Mouse (Mus musculus) liver, embryonic 11.5 days (tissue): Measurements from ENCODE around the gene Zw10. TPM values are rescaled to one million over a fixed set of nuclear protein-coding genes. Genes with fewer than 3 reads are reported as not detected.
A peak's percentile ranks its signal among the peaks of the same experiment; 100 is the strongest.

Experiments
- ATAC-seq: fragments of 200-750 bp; cut with Nextera tagmentation; replicated peaks from 2 replicates; pipeline ENCODE4 v1.8.0; 2017; ENCODE audit warnings: moderate number of reproducible peaks, mild to moderate bottlenecking, moderate TSS enrichment, moderate library complexity; ENCODE audit not compliant: low FRiP score
- DNase-seq: peaks from one replicate; pipeline ENCODE4 v3.0.0-alpha.2; 2017; ENCODE audit warnings: low spot score
- H3K27ac ChIP-seq: fragments of 300-500 bp; sonication (generic); 2 replicates; pipeline ENCODE4 v1.5.1; 2014; ENCODE audit warnings: mild to moderate bottlenecking, low read depth, low read length, control low read depth
- H3K27me3 ChIP-seq: fragments of 300-500 bp; sonication (generic); replicated peaks from 2 replicates; pipeline ENCODE4 v1.6.1; 2014; ENCODE audit warnings: low read length, mixed read lengths; ENCODE audit not compliant: control insufficient read depth, insufficient read depth
- H3K36me3 ChIP-seq: fragments of 300-500 bp; sonication (generic); 2 replicates; pipeline ENCODE4 v1.6.1; 2014; ENCODE audit warnings: mild to moderate bottlenecking, low read length, moderate library complexity, mixed read lengths; ENCODE audit not compliant: control insufficient read depth, insufficient read depth
- H3K4me1 ChIP-seq: fragments of 300-500 bp; sonication (generic); replicated peaks from 2 replicates; pipeline ENCODE4 v1.6.1; 2014; ENCODE audit warnings: low read length, mixed read lengths; ENCODE audit not compliant: control insufficient read depth, insufficient read depth
- H3K4me2 ChIP-seq: fragments of 300-500 bp; sonication (generic); 2 replicates; pipeline ENCODE4 v1.6.1; 2014; ENCODE audit warnings: mild to moderate bottlenecking, control low read depth, moderate library complexity
- H3K4me3 ChIP-seq: fragments of 300-500 bp; sonication (generic); 2 replicates; pipeline ENCODE4 v1.5.1; 2014; ENCODE audit warnings: low read depth, low read length, control low read depth
- H3K9ac ChIP-seq: fragments of 300-500 bp; sonication (generic); 2 replicates; pipeline ENCODE4 v1.6.1; 2014; ENCODE audit warnings: low read depth, low read length, control low read depth
- H3K9me3 ChIP-seq: fragments of 300-500 bp; sonication (generic); 2 replicates; pipeline ENCODE4 v1.6.1; 2016; ENCODE audit warnings: low read length, inconsistent platforms, mixed read lengths; ENCODE audit not compliant: control insufficient read depth
- WGBS: fragments of 180-500 bp; shearing (Covaris S2); extraction: QIAGEN DNeasy Blood & Tissue Kit; methylation state at CpG from one replicate; pipeline ENCODE4 v1.1.7; 2014; 5-methylcytosine and 5-hydroxymethylcytosine counted together
- polyA plus RNA-seq: library from polyadenylated mRNA; unstranded; fragments of >200 nt; fragmentation: Nextera tagmentation; extraction: Ambion mirVana; gene quantifications from 2 replicates; pipeline ENCODE4 v1.2.1, GENCODE M21; 2014

Zw10 gene
- polyA plus RNA-seq, 1 experiment from 2014 or later: 40.0 TPM

DNA sequence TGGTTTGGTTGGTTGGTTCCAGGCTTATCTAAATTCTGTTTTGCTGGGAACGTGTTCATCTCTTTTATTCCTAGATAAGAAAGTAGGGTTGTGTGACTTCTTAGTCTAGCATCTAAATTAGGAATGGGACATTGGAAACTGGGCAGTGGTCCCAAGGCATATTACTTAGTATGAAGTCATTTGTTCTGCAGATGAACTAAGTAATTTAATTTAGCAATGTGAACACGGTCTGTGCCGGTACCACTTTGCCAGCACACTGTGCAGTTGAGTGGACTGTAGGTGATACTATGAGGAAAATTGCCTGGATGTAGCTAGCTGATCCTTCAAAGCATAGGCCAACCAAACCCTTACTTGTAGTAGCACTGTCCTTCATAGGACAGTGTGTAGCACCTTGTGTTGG lies 21.4 kb downstream of the Zw10 start:
- Histone ChIP-seq H3K4me2 (no peak overlapping the region), H3K4me1 (no peaks in the 10 kb centered on the region), H3K27ac (no peak overlapping the region), H3K27me3 (no peaks in the 10 kb centered on the region), H3K4me3 (no peak overlapping the region), H3K9ac (no peak overlapping the region), H3K9me3 (no peaks in the 10 kb centered on the region), H3K36me3 (peaks cover 32% of the 10 kb centered on the region)
- ATAC-seq: no peak
- 89% methylated on average over 3 of the region's 3 CpGs for WGBS
- DNase-seq: no peak

DNA sequence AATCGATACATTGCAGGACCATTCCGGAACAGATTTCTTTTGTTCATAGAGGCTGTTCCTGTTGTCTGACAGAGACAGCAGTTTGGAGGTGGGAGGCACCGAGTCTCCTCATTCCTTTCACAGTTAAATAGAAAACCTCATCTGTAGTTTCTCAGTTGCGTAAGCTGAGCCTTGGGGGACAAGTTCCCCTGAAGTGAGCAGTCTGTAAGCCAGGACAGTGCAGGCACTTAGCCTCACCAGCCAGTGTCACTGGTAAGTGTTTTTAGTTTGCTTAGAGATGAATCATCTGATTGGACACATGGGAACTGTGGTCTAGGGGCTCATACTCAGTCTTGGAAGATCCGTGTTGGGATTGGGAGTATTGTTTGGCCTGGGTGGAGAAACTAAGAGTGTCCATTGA lies 25.7 kb downstream of the Zw10 start, which contains the start of gene Tmprss5:
Tmprss5 (plus strand) TSS at position 154 of the 400 bp plus-strand sequence.
- Histone ChIP-seq H3K36me3 (peaks cover 13% of the 10 kb centered on the region), H3K9ac (no peak within 1 kb of the TSS), H3K27ac (no peak within 1 kb of the TSS), H3K4me3 (no peak within 1 kb of the TSS), H3K9me3 (no peaks in the 10 kb centered on the region), H3K4me2 (no peak within 1 kb of the TSS), H3K27me3 (no peaks in the 10 kb centered on the region), H3K4me1 (no peaks in the 10 kb centered on the region)
- ATAC-seq (no peak), DNase-seq (no peak)
- 82% methylated on average over 5 of the region's 5 CpGs for WGBS

DNA sequence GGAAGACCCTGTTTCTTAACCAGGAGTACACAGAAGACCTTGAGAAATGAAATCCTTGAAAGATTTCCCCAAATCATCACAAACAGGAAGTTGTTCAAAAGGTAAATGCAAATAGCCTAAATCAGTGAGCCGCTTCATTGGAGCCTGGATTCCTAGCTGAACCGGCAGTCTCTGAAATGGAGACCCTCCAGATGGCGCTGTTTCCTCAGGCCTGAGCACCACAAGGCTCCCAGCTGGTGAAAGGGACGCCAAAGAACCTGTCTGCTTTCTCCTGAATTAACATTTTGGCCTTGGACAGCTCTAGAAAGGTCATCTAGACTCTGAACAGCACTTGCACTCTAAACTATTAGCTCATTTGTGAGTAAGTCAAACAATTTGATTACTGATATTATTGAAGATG lies 26.1 kb downstream of the Zw10 start:
- H3K36me3 ChIP-seq: peaks cover 13% of the 10 kb centered on the region
- H3K4me1 ChIP-seq: no peaks in the 10 kb centered on the region
- H3K4me3 ChIP-seq: no peak overlapping the region
- H3K27me3 ChIP-seq: no peaks in the 10 kb centered on the region
- ATAC-seq (no peak), DNase-seq (peak; percentile 37)
- no peak overlapping the region for H3K27ac ChIP-seq
- no peak overlapping the region for H3K4me2 ChIP-seq
- no peak overlapping the region for H3K9ac ChIP-seq
- H3K9me3 ChIP-seq: no peaks in the 10 kb centered on the region
- WGBS: 18% methylated on average over 4 of the region's 4 CpGs

DNA sequence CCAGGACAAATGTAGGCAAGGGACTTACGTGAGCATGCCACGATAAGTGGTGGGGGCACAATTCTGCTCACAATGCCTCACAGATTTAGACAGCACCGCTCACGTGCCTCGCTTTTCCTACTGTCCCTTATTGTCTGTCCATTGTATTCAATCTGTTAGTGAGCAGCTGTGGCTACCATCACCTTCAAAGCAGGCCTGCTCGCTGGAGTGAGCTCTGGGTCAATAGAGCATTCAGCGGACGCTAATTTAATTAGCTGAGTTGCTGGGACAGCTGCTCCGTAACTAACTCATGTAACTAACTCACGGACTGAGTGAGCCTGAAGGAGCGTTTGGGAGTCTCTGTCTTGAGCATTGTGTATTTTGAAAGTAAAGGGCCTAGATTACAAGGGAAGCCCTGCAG lies 31.9 kb downstream of the Zw10 start:
- H3K27ac ChIP-seq: no peak overlapping the region
- H3K4me2 ChIP-seq: no peak overlapping the region
- no peaks in the 10 kb centered on the region for H3K27me3 ChIP-seq
- DNase-seq: no peak
- no peaks in the 10 kb centered on the region for H3K9me3 ChIP-seq
- no peaks in the 10 kb centered on the region for H3K36me3 ChIP-seq
- no peak overlapping the region for H3K9ac ChIP-seq
- 66% methylated on average over 11 of the region's 11 CpGs for WGBS
- no peak overlapping the region for H3K4me3 ChIP-seq
- ATAC-seq: no peak
- H3K4me1 ChIP-seq: no peaks in the 10 kb centered on the region

DNA sequence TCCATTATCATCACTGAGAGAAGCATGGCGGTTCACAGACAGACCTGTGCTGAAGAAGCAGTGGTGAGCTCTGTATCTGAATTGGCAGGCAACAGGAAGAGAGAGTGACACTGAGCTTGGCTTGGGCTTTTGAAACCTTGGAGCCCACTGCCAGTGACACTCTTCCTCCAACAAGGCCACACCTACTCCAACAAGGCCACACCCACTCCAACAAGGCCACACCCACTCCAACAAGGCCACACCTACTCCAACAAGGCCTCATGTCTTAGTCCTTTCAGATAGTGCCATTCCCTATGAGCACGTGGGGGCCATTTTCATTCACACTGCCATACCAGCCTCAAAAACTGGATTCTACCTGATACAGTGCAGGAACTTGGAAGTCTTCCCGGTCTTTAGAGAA lies 43.5 kb downstream of the Zw10 start:
- Histone ChIP-seq H3K4me1 (no peaks in the 10 kb centered on the region), H3K9me3 (no peaks in the 10 kb centered on the region), H3K36me3 (no peaks in the 10 kb centered on the region), H3K27me3 (no peaks in the 10 kb centered on the region), H3K27ac (no peak overlapping the region), H3K4me3 (no peak overlapping the region), H3K9ac (no peak overlapping the region), H3K4me2 (no peak overlapping the region)
- DNase-seq (no peak), ATAC-seq (no peak)
- 83% methylated on average over 3 of the region's 3 CpGs for WGBS

DNA sequence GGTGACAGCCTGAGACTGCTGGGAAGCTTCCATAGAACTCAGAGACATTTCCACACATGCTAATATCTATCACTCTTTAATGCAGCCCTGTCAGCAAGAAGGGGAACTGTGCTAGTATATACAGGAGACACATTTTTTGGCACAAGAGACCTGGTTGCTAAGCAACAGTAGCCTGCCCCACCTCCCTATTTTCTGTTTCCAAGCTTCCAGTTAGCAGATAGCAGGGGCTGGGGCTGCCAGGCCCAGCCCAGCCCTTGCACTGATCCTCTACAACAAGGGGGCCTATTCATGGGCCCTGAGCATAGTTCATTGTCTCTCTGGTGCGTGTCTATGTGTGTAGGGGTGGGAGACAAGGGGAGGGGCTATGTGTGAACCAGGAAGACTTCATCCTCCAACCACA lies 46.9 kb downstream of the Zw10 start:
- Histone ChIP-seq H3K36me3 (no peaks in the 10 kb centered on the region), H3K27ac (no peak overlapping the region), H3K27me3 (no peaks in the 10 kb centered on the region), H3K9ac (no peak overlapping the region), H3K9me3 (no peaks in the 10 kb centered on the region), H3K4me2 (no peak overlapping the region), H3K4me1 (no peaks in the 10 kb centered on the region), H3K4me3 (no peak overlapping the region)
- ATAC-seq (no peak), DNase-seq (no peak)
- WGBS: 69% methylated on average over 1 of the region's 1 CpGs

DNA sequence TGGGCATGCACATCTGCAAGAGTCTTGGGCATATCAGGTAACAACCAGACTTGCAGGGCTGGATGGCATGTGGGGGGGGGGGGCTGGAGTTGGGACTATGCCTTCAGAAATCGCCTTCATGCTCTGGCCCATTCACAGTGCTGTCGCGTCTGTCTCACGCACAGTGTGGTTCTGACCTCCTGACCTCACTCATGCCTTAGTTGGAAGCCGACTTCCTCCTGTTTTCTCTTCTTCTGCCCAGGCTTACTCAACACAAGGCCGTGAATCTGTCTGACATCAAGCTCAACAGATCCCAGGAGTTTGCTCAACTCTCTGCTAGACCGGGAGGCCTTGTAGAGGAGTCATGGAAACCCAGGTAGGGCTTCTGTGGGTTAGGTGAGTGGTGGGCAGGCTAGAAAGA lies 53.7 kb downstream of the Zw10 start:
- 60% methylated on average over 7 of the region's 7 CpGs for WGBS
- DNase-seq: no peak

DNA sequence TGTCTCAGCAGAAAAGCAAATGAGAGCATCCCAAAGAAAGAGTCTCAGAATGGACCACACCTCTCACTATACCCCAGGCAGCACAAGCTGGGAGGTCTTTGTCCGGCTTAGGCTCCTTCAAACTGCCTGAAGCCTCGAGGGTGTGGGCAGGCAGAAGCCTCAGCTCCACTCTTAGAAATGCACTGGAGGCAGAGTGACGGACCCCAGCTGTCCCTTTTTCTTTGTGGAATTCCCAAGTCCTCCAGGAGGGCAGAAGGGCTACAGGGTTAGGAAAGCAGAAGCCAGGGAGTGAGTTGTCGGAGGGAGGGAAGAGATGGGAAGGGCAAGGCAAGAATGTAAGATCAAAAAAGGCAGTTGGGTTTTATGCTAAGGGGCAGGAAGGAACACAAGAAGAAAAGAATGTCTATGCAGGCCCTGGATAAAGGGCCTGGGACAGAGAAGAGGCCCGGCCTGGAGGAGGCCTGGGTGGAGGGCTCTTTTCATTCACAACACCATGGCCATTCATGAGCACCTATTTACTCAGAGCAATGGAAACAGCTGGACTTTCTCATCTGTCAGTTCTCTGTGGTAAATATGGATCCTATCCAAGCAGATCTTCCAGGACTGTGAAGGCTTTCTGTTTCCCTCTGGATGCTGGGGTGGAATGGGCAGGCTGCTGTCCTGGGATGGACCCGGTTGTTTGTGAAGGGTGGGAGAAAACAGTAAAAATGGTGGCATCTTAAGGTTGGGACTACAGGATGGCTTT lies 55.2 kb downstream of the Zw10 start:
- ATAC-seq (no peak), DNase-seq (no peak)
- H3K9ac ChIP-seq: no peak overlapping the region
- no peak overlapping the region for H3K4me3 ChIP-seq
- H3K4me1 ChIP-seq: no peaks in the 10 kb centered on the region
- WGBS: 70% methylated on average over 6 of the region's 6 CpGs
- H3K36me3 ChIP-seq: no peaks in the 10 kb centered on the region
- H3K4me2 ChIP-seq: no peak overlapping the region
- H3K27ac ChIP-seq: no peak overlapping the region
- H3K9me3 ChIP-seq: no peaks in the 10 kb centered on the region
- H3K27me3 ChIP-seq: no peaks in the 10 kb centered on the region

More for the DNA sequence above, 53.7 kb downstream of the Zw10 start:
- Histone ChIP-seq H3K4me1 (no peaks in the 10 kb centered on the region), H3K27me3 (no peaks in the 10 kb centered on the region), H3K9ac (no peak overlapping the region), H3K9me3 (no peaks in the 10 kb centered on the region), H3K4me2 (no peak overlapping the region), H3K27ac (no peak overlapping the region), H3K36me3 (no peaks in the 10 kb centered on the region), H3K4me3 (no peak overlapping the region)
- no peak for ATAC-seq

DNA sequence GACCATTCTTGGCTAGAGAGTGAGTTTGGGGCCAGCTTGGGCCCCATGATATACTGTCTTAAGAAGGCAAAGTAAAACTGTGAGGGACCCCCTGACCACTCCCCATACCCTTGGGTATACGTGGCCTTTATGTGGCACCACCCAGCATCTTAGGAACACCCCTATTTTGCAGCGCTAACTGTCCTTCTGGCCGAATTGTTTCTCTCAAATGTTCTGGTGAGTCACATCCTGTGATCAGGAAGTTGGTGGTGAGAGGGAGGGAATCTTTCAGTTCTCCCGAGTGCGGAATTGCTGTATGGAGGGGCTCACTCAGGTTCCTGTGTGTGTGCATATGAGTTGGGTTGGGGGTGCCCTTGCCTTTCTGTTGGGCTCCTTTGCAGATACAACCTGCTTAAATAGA lies 55.9 kb downstream of the Zw10 start:
- no peaks in the 10 kb centered on the region for H3K36me3 ChIP-seq
- H3K4me2 ChIP-seq: no peak overlapping the region
- DNase-seq (no peak), ATAC-seq (no peak)
- WGBS: 59% methylated on average over 5 of the region's 5 CpGs
- no peak overlapping the region for H3K9ac ChIP-seq
- H3K4me1 ChIP-seq: no peaks in the 10 kb centered on the region
- H3K4me3 ChIP-seq: no peak overlapping the region
- no peaks in the 10 kb centered on the region for H3K9me3 ChIP-seq
- H3K27ac ChIP-seq: no peak overlapping the region
- H3K27me3 ChIP-seq: no peaks in the 10 kb centered on the region
